Mouse (Mus musculus) forebrain, postnatal 0 days (tissue): Measurements from ENCODE around the gene Gucy2g. TPM values are rescaled to one million over a fixed set of nuclear protein-coding genes. Genes with fewer than 3 reads are reported as not detected.
A peak's percentile ranks its signal among the peaks of the same experiment; 100 is the strongest.

ENCODE experiments used
- ATAC-seq: fragments of 200-750 bp; cut with Nextera tagmentation; 2 replicates; pipeline ENCODE4 v1.8.0; 2017; ENCODE audit warnings: mild to moderate bottlenecking, moderate library complexity
- DNase-seq: peaks from one replicate; pipeline ENCODE4 v3.0.0-alpha.2; 2015
- H3K27ac ChIP-seq: fragments of 300-500 bp; sonication (generic); 2 replicates; pipeline ENCODE4 v1.5.1; 2014; ENCODE audit warnings: low read depth, mild to moderate bottlenecking, antibody characterized with exemption, low read length, moderate library complexity, mixed read lengths
- H3K27me3 ChIP-seq: fragments of 300-500 bp; sonication (generic); 2 replicates; pipeline ENCODE4 v1.6.1; 2014; ENCODE audit warnings: mild to moderate bottlenecking, low read length, mixed read lengths; ENCODE audit not compliant: insufficient read depth
- H3K36me3 ChIP-seq: fragments of 300-500 bp; sonication (generic); 2 replicates; pipeline ENCODE4 v1.6.1; 2014; ENCODE audit warnings: mild to moderate bottlenecking, moderate library complexity; ENCODE audit not compliant: insufficient read depth
- H3K4me1 ChIP-seq: fragments of 300-500 bp; sonication (generic); 2 replicates; pipeline ENCODE4 v1.6.1; 2014; ENCODE audit warnings: antibody characterized with exemption; ENCODE audit not compliant: insufficient read depth
- H3K4me2 ChIP-seq: fragments of 300-500 bp; sonication (generic); 2 replicates; pipeline ENCODE4 v1.6.1; 2014; ENCODE audit warnings: low read depth, mild to moderate bottlenecking, moderate library complexity
- H3K4me3 ChIP-seq: fragments of 300-500 bp; sonication (generic); 2 replicates; pipeline ENCODE4 v1.5.1; 2014; ENCODE audit warnings: low read depth, low read length, mixed read lengths
- H3K9ac ChIP-seq: fragments of 300-500 bp; sonication (generic); 2 replicates; pipeline ENCODE4 v1.6.1; 2014; ENCODE audit warnings: mild to moderate bottlenecking
- H3K9me3 ChIP-seq: fragments of 300-500 bp; sonication (generic); 2 replicates; pipeline ENCODE4 v1.6.1; 2016; ENCODE audit warnings: low read length
- CTCF ChIP-seq: sonication (generic); IDR thresholded peaks from 2 replicates; pipeline ENCODE4 v1.5.1; 2016; ENCODE audit warnings: antibody characterized with exemption, control low read depth, low read depth
- WGBS: fragments of 180-500 bp; shearing (Covaris S2); extraction: QIAGEN DNeasy Blood & Tissue Kit; methylation state at CpG from one replicate; pipeline ENCODE4 v1.1.7; 2014; 5-methylcytosine and 5-hydroxymethylcytosine counted together
- polyA plus RNA-seq: library from polyadenylated mRNA; unstranded; fragments of >200 nt; fragmentation: Nextera tagmentation; extraction: Ambion mirVana; gene quantifications from 2 replicates; pipeline ENCODE4 v1.2.1, GENCODE M21; 2015
- total RNA-seq: library from RNA; depleted of rRNA; stranded (reverse); fragments of >200 nt; gene quantifications from 2 replicates; pipeline ENCODE4 v1.2.3, GENCODE M21; 2014

The Gucy2g gene
- total and polyA plus RNA-seq, 2 experiments from 2014 or later = 0.14 to 0.22 TPM

- no peak overlapping the region for H3K4me2 ChIP-seq
- DNase-seq (no peak), ATAC-seq (no peak)
- no peaks in the 10 kb centered on the region for H3K9me3 ChIP-seq
- H3K36me3 ChIP-seq = no peaks in the 10 kb centered on the region
- H3K27ac ChIP-seq = no peak overlapping the region
- H3K4me3 ChIP-seq = no peak overlapping the region
- H3K27me3 ChIP-seq = no peaks in the 10 kb centered on the region
- 66% methylated on average over 9 of the region's 9 CpGs for WGBS
- H3K9ac ChIP-seq = no peak overlapping the region
- TF ChIP-seq CTCF = no peak
- H3K4me1 ChIP-seq = no peaks in the 10 kb centered on the region
These were observed 15.1 kb upstream of the Gucy2g start for GRCm38 (mm10) chr19:55256156-55256555.

- Histone ChIP-seq H3K27me3 (no peaks in the 10 kb centered on the region), H3K4me3 (peak overlapping the region; percentile 60), H3K4me2 (peak overlapping the region; percentile 68), H3K9me3 (no peaks in the 10 kb centered on the region), H3K4me1 (no peaks in the 10 kb centered on the region), H3K36me3 (no peaks in the 10 kb centered on the region), H3K27ac (peak overlapping the region; percentile 74), H3K9ac (peak overlapping the region; percentile 69)
- peak; percentile 88 for ATAC-seq
- TF ChIP-seq CTCF = no peak
- 6% methylated on average over 5 of the region's 5 CpGs for WGBS
- DNase-seq = peak; percentile 73
These were observed 13.5 kb upstream of the Gucy2g start for GRCm38 (mm10) chr19:55254513-55255016.

- peak overlapping the region; percentile 69 for H3K9ac ChIP-seq
- no peaks in the 10 kb centered on the region for H3K9me3 ChIP-seq
- no peaks in the 10 kb centered on the region for H3K27me3 ChIP-seq
- peak; percentile 64 for DNase-seq
- peak; percentile 84 for ATAC-seq
- peak overlapping the region; percentile 74 for H3K27ac ChIP-seq
- WGBS = 2% methylated on average over 32 of the region's 32 CpGs
- peak overlapping the region; percentile 60 for H3K4me3 ChIP-seq
- peak overlapping the region; percentile 68 for H3K4me2 ChIP-seq
- H3K4me1 ChIP-seq = no peaks in the 10 kb centered on the region
- no peaks in the 10 kb centered on the region for H3K36me3 ChIP-seq
- no peak for TF ChIP-seq CTCF
These were observed 12.8 kb upstream of the Gucy2g start for GRCm38 (mm10) chr19:55253570-55254441.

- Histone ChIP-seq H3K27me3 (no peaks in the 10 kb centered on the region), H3K36me3 (no peaks in the 10 kb centered on the region), H3K9me3 (no peaks in the 10 kb centered on the region), H3K9ac (peak overlapping the region; percentile 69), H3K4me2 (peak overlapping the region; percentile 68), H3K4me1 (no peaks in the 10 kb centered on the region), H3K27ac (peak overlapping the region; percentile 74; the same call in 1 of the 2 replicates), H3K4me3 (peak overlapping the region; percentile 60)
- 5% methylated on average over 9 of the region's 9 CpGs for WGBS
- DNase-seq = no peak
- TF ChIP-seq CTCF = no peak
- no peak for ATAC-seq
These were observed 12.2 kb upstream of the Gucy2g start for GRCm38 (mm10) chr19:55253239-55253569.

- Histone ChIP-seq H3K4me3 (no peak within 1 kb of the TSS), H3K36me3 (no peaks in the 10 kb centered on the region), H3K27ac (no peak within 1 kb of the TSS), H3K9me3 (no peaks in the 10 kb centered on the region), H3K27me3 (no peaks in the 10 kb centered on the region), H3K9ac (no peak within 1 kb of the TSS), H3K4me1 (no peaks in the 10 kb centered on the region), H3K4me2 (no peak within 1 kb of the TSS)
- ATAC-seq (no peak), DNase-seq (no peak)
- 95% methylated on average over 9 of the region's 9 CpGs for WGBS
- no peak for TF ChIP-seq CTCF
These were observed 10.5 kb upstream of the Gucy2g start, which contains the start of gene Acsl5 for GRCm38 (mm10) chr19:55251383-55252124. Acsl5 (plus strand) TSS chr19:55251938.

- H3K27ac ChIP-seq = no peak overlapping the region
- H3K27me3 ChIP-seq = no peaks in the 10 kb centered on the region
- DNase-seq (no peak), ATAC-seq (no peak)
- no peak overlapping the region for H3K4me2 ChIP-seq
- H3K4me3 ChIP-seq = no peak overlapping the region
- no peaks in the 10 kb centered on the region for H3K4me1 ChIP-seq
- H3K36me3 ChIP-seq = no peaks in the 10 kb centered on the region
- no peaks in the 10 kb centered on the region for H3K9me3 ChIP-seq
- no peak for TF ChIP-seq CTCF
- 77% methylated on average over 5 of the region's 5 CpGs for WGBS
- no peak overlapping the region for H3K9ac ChIP-seq
These were observed 9.4 kb upstream of the Gucy2g start for GRCm38 (mm10) chr19:55250451-55250850.
